Mouse (Mus musculus) kidney, adult 9 months (tissue): Measurements from ENCODE around the gene S100a6.

ENCODE experiments used
- DNase-seq: peaks from one replicate; pipeline ENCODE4 v3.0.0; 2022

The S100a6 gene

GRCm38 (mm10) chr3:90612728-90613291, at the start of gene S100a6:
Gene S100a6, plus strand, starts transcription at chr3:90612882.
- DNase-seq, result peak; percentile 61

GRCm38 (mm10) chr3:90574691-90575090, 38.0 kb upstream of the S100a6 start:
- no peak for DNase-seq

DNA sequence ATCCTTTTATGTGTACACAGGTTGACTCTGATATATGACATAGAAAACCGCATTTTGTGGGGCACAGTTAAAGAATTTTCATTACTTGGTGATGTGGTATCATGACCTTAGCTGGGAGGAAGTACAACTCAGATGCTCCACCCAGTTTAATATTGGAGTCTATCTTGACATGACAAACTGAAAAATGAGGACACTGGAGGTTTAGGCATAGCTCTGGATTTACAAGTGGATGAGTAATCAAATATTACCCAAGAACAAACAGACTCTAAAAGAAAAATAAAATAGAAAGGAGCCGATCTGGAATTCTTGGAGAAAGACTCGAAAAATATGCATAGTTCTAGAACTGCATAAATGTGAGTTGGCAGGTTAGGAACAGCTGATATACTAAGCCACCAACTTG, 37.4 kb upstream of the S100a6 start:
- DNase-seq, result no peak

DNA sequence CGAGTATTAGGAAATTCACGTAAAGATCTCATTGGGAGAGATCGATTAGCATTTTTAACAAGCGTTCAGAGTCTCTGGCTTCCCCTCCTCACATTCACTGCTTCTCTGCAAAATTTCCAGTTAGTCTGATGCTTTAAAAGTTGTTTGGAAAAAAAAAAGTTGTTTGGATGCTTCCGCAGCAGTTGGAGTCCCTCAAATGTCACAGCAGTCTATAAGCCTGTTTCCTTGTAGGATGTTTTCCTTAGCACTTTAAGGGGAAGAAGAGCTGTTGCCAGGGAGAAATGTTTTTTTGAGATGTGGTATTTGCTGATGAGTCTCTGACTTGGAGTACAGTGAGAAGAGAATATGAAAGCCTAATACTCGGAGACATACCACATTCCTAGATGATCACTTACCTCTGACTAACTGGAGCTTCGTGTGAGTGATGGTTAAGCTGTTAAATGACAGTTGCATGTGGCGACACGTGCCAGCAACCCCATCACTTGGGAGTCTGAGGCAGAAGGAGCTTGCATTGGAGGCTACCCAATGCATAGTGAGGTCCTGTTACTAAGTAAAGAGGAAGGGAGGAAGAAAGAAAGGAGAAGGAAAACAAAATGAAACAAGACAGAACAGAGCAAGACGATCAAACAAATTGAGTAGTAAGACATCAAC, 36.2 kb upstream of the S100a6 start:
- no peak for DNase-seq

DNA sequence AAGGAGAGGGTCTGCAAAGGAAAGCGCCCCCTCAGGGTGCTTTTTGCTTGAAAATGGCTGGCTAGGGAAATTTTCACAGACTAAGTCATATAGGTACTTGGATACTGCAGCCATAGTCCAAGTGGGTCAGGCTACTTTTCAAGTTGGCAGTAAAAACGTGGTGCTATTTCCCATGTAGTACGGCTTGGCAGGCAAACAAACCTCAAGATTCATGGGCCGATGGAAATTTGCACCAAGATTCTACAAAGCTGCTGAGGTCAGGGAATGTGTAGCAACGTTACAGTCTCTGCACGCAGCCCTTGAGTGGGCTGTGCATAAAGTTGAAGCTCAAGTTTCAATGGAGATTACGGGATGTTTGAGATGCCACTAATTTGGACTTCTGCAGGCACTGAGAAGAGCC, 33.2 kb upstream of the S100a6 start:
- no peak for DNase-seq

GRCm38 (mm10) chr3:90581141-90581540, 31.5 kb upstream of the S100a6 start:
- DNase-seq, result no peak

- DNase-seq, result no peak
These were observed 30.5 kb upstream of the S100a6 start for GRCm38 (mm10) chr3:90582156-90582555.

DNA sequence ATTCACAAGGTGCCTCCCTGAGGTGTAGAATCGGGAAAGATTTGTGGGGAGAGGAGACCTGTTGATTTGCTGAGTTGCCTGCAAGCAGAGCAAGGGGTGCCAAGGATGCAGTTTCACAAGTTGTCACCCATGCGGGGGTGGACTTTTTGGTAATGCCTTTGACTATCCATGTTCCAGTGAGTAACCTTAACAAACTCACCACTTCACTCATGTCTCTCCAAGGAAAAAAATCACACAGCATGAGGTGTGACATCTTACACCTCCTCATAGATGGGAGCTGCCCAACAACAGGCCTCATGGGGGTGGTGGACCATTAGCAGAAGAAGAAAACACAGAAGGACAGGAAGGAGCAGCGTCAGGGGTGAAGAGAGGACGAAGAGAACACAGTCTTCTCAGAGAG, 30.1 kb upstream of the S100a6 start:
- DNase-seq, result no peak

DNA sequence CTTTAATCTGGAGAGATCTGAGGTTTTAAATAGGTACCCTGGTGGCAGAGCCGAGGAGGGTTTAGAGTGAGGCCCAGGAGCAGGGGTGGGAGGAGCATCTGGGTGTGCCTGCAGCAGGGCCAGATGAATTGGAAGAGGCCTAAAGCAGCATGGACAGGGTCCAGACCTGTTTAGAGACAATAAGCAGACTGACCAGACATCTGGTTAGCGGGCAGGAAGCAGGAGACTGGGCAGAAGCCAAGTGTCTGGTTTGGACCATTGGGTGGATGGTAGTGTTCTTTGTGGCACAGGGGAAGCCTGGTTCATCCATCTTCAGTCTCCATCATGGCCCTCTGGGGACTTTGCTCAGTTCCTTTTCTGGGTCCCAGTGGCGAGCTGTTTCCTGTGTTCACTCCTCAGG, 28.8 kb upstream of the S100a6 start:
- peak; percentile 56 for DNase-seq

DNA sequence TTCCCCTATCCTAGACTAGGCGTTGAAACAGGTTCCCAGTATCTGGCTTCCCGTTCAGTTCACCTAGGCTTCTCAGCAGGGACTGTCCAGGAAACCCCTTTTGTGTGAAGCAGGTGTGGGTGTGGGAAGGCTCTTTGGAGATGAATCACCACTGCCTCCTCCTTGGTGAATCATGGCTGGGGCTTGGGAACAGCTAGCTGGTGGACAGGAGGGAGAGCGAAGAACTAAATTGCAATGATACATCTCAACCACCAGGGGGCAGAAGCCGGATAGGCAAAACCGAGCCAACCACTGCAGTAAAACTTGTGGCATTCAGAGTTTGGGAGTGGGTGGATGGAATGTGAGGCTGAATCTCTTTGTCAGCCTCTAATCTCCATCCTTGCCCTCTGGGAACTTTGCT, 27.1 kb upstream of the S100a6 start:
- peak; percentile 54 for DNase-seq

GRCm38 (mm10) chr3:90586016-90586643, 26.6 kb upstream of the S100a6 start:
- DNase-seq, result no peak

DNA sequence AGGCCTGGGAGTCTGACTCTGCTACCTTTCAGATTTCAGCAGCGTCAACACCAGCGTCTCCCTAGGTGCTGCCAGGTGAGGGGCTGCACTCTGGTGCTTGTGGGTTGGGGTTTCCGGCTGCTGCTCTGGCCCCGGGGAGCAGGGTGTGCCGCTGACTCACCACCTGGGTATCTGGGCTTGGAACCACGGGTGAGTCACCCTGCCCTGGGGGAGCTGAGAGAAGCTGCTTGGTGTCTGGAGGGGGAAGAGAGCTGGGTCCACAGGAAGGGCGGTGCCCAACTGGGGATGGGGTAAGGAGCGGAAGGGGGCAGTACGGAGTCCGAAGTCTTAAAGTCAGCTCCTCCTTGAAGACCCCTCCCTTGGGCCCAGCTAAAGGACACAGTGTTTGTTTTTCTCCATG, 25.8 kb upstream of the S100a6 start:
- peak; percentile 38 for DNase-seq

- DNase-seq, result no peak
These were observed 25.2 kb upstream of the S100a6 start for GRCm38 (mm10) chr3:90587361-90588101.

GRCm38 (mm10) chr3:90589390-90589789, 23.3 kb upstream of the S100a6 start:
- peak; percentile 33 for DNase-seq

- DNase-seq, result no peak
These were observed 22.7 kb upstream of the S100a6 start, which contains the start of gene S100a2 for GRCm38 (mm10) chr3:90589947-90590346. Gene S100a2, plus strand, starts transcription at chr3:90590247.

DNA sequence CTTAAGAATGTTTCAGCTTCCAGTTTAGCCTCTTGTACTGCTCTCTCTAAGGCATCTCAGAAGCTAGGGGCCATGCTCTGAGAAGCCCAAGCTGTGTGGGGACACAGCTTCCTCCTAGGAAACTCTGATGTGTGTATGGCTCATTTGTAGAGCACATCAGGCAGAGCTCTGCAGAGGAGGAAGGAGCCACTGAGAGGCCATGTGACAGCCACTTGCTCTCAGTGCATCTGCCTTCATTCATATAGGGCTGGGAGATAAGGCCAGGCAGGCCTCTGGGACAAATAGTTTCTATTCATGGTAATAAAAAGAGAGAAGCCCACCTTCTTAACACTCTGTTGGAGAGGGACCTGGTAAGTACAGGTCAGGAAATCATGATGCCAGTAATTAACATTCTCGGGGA, 18.2 kb upstream of the S100a6 start:
- DNase-seq, result no peak

GRCm38 (mm10) chr3:90595556-90595955, 17.1 kb upstream of the S100a6 start:
- no peak for DNase-seq

DNA sequence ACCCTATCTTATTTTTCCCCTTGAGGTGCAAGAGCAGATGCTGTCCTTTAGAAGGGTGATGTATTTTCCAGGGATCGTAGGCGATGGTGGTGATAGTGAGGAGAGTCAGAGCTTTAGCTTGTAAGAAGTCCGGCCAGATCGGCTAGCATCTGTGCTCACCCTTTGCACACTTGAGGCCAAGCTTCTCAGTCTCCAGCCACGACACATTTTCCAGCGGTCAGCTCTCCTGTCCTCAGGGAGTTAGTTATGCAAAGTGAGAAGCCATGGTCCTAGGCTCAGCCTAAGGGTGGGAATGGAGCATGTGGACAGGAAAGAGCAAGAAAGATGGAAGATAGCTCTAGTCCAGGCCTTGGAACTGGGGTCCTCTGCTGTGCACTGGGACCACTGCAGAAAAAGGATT, 15.9 kb upstream of the S100a6 start:
- DNase-seq, result no peak

GRCm38 (mm10) chr3:90597736-90598135, 14.9 kb upstream of the S100a6 start:
- DNase-seq, result no peak

DNA sequence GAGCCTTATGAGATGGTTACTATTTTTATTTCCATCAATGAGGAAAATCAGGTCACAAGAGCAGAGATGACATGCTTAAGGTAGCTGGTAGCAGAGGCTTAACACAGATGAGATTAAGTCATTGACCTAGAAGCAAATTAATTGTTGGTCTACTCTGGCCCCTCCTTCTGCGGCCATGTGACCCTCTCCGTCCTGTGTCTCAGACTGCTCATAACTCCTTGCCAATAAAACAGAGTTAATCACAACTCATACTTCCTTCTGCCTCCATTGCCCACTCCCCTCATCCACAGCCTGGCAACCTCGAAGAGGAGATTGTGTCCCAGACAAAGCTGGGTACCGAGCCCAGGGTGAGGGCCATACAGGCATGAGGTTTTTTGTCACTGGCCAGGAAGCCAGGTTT, 14.5 kb upstream of the S100a6 start:
- no peak for DNase-seq

DNA sequence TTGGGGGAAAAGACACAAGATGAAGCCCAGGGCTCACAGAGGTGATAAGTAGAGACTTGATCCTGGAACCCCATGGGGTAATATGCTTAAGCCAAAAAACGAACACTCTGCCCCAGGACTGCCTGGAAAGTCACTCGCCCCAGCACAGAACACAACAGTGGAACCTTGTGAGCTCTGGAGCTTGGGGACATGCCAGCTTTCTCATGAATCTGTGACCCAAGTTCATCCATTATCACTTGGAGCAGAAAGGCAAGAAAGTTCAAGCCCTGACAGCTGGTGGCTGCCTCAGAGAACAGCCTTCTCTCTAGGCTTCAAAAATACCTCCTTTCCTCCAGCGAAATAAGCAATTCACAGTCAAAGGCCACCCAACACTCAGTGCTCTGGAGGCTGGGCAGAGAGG, 13.3 kb upstream of the S100a6 start:
- peak; percentile 24 for DNase-seq

DNA sequence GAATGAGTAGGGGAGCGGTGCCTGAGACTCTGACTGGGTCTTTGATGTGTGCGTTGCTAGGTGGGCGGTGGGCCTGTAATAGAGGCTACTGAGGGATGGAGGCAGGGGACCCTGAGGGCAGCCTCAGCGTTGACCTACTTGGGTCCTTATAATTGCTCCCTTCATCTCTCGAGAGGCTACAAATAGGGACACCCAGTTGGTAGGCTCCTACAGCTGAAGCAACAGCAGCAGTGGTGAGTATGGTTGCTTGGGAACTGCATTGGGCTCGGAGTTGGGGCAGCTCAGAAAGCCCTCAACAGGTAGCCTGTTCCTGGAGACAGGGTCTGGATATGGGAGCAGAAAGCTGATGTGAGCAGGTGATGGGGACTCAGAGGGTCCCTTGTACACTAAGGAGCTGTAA, 12.6 kb upstream of the S100a6 start:
- no peak for DNase-seq

DNA sequence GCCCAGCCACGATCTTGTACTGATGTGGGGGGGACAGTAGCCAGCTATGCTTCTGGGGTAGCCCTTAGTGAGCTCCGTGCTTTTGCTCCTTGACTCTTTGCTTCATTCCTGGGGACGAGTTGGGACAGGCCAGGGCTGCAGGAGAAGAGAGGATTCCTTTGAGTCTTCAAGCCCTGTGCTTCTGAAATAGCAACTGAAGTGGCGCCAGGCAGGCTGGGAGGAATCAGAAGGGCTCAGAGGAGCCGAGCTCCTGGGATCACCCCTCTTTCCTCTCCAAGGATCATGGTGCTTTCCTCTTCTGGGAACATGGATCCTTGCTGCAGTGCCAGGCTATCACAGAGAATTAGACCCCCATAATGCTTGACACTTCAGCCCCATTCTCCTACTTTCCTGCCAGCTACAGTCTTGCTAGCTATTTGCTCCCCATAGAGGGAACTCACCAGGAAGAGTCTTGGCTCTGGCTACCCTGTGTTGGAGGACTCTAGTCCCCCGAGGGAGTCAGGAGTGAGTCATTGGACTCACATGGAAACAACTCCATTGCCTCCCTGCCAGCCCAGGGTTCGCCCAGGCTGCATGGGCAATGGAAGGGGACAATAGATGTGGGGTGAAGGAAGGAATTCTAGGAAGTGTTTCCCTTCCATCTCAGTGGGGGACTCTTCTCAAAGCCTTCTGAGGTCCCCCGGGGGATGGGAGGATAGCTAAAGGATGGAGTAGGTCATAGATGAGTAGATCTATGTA, 12.1 kb upstream of the S100a6 start:
- no peak for DNase-seq
